Mouse (Mus musculus) thymus, postnatal 10 days (tissue): ENCODE data around the gene 1700020L24Rik.

Experiments
- DNase-seq, 2 experiments: peaks; one replicate each; pipeline ENCODE4 v3.0.0; 2021; ENCODE audit warnings: low spot score in 2 of 2

Gene 1700020L24Rik

GRCm38 (mm10) chr11:83471766-83472165, 34.3 kb downstream of the 1700020L24Rik start:
- no peak for DNase-seq

- DNase-seq, result peak; percentile 98
These were observed 35.1 kb downstream of the 1700020L24Rik start, which contains the start of gene Taf15 for GRCm38 (mm10) chr11:83472324-83473234. Taf15 (plus strand) TSS chr11:83473086.

GRCm38 (mm10) chr11:83473235-83474016, 35.9 kb downstream of the 1700020L24Rik start:
- DNase-seq, result no peak
